Mouse (Mus musculus): ENCODE data around the gene Slc34a1. TPM values are rescaled to one million over a fixed set of nuclear protein-coding genes. Genes with fewer than 3 reads are reported as not detected.

The Slc34a1 gene
- total RNA-seq, 2 experiments from 2014 or later: not detected

DNA sequence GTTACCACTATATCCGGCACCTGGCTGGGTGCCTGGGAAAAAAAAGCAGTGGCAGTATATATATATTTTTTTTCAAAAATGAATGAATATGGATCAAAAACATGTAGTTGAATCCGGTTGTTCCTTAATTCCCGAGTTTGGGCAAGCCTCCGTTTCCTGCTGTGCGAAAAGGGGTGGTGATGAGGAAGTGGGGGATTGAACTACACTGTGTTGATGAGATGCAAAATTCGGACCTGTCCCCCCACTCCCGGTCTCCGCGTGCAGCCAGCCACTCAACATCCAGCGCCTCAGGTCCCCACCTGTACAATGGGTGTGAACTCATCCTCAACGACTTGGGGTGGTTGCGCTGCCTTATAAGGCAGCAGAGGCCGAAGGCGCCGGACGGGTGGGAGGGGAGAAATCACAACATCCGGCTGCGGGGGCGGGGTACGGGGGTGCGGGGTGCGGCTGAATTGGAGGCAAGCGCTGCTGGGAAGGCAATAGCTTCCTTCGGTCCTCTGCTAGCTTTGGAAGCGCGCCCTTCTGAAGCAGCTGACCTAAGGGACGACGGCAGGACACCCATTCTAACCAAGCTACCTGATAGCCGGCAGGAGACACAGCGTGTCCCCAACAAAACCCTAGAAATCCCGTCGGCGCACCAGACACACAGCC lies 46.4 kb downstream of the Slc34a1 start:
- DNase-seq: no peak

DNA sequence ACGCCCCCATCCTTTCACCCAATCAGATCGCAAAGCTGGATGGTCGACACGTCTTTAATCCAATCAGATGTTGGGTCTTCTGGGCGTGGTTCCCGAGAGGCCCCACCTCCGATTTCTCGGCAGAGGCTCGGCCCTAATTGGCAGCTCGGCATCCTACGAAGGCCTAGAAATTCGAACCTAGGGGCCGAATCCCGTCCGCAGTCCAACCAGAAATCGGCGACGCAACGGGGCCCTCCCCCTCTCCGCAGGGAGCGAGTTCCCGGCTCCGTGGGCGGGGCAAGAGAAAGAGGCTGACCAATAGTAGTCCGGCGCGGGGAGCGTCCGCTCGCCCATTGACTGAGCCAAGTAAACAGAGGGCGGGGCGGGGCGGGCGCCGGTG lies 46.9 kb downstream of the Slc34a1 start, which contains the start of gene Grk6:
TSS of gene Grk6 (plus strand) at position 136 of the 379 bp plus-strand sequence.
- DNase-seq: peak; percentile 99

DNA sequence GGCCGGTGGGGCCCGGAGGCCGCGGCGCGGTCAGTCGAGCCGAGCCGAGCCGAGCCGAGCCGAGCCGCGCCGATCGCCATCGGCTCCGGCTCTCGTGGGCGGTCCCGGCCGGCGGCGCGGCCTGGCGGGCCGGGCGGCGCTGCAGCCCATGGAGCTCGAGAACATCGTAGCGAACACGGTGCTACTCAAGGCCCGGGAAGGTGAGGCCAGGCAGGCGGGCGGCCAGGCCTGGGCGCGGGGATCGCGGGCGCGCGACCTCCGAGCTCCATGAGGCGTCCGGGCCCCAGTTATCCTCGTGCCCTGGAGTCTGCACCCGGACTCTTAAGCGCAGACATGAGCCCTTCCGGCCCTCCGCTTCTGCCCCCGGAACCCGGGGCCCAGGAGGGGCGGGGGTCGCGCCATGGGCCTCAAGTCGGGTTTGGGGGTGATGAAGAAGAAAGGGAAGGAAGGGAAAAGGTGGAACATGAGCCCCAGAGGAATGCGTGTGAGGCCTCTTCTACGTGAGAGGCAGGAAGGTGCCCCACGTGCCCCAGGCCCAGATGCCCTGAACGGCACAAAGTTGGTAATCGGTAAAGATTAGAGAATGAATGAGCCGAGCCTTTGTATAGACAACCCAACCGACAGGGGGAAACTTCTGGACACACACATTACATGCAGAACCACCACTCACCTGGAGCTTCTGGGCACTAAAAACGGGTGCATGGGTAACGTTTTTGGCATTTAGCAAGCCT lies 47.5 kb downstream of the Slc34a1 start:
- no peak for DNase-seq

DNA sequence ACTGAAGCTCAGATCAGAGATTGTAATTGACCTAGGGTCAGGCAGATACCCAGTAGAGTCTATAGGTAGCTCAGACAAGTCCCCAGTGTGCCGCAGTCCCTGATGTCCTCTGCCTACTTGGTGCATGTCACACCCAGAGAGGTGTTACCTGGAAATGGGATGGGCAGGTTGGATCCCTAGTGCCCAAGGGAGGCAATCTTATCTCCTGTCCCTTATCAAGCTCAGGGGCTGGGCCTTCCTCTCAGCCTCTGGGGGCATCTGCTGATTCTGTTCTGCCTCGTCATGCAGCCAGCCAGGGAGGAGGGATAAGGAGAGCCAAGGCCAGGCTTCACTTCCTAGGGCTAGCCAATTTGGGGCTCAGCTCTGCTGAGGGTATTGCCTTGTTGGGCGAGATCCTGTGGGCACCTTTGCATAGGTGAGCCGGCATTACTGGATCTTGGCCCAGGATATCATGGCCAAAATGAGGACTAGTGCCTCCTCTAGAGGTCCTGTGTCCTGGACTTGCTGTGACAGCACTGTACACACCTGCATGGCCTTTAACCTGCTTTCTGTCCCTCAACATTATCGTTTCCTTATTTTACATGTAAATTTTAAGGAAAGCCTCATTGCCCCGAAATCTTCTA lies 48.6 kb downstream of the Slc34a1 start:
- DNase-seq: no peak

DNA sequence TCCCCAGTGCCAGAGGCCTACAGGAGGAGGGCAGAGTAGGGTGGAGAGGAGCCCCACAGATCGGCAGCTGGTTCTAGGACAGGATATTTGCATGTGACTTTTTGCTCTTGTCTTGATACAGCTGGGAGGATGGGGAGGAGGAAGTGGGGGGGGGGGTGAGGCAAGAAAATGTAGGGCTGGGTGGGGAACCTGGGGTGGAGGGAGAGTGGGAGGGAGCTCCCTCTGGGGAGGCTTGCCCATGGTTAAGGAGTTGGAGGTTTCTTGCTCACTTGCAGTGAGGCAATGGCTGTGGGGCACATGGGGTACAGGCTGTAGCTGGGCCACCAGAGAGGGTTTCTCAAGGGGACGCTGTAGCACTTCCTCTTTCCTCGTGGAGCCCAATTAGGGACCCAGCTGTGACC lies 49.6 kb downstream of the Slc34a1 start:
- DNase-seq: no peak

- no peak for DNase-seq
Measured at GRCm38 (mm10) chr13:55448131-55448530, 50.1 kb downstream of the Slc34a1 start.

DNA sequence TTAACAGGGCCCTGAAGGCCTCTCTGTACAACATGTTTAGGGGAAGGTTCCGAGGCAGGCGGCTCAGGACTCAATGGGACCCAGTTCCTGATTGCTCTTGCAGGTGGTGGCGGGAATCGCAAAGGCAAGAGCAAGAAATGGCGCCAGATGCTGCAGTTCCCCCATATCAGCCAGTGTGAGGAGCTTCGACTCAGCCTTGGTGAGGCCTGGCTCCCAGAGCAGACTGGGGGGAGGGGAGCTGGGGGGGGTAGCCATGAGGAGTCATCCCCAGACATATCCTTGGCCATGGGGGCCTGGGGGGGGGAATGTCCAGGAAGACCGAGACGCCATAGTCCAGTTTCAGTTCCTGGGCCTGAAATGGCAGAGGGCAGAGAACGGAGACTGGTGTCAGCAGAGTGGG lies 51.2 kb downstream of the Slc34a1 start:
- no peak for DNase-seq

DNA sequence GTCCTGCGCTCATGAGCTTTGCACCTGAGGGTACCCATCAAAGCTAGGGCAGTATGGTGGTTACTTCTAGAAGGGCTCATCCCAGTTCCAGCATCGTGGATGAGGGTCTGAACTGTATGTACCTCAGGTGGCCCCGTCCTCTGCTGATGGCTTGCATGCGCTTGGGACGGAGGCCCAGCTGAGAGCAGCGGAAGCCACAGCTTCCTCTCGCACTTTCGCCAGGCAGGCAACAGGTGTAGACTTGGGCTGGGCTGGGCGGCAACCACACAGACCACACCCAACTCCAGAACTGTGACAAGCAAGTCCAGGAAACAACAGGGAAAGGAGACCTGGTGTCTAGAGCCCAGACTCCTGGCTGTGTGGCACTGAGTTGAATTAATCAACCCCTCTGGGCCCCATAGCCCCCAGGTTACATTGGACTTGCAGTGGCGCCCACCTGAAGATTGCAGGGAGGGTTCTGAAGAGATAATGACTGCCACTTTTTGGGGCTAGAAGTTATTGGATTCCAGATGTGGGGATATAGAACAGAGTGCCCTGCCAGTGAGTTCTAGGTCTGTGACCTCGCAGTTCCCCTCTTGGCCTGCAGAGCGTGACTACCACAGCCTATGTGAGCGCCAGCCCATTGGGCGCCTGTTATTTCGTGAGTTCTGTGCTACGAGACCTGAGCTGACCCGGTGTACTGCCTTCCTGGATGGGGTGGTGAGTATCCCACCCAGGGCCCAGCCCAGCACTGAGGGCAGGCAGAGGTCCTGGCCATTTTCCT lies 51.9 kb downstream of the Slc34a1 start:
- no peak for DNase-seq

GRCm38 (mm10) chr13:55450511-55450980 lies 52.6 kb downstream of the Slc34a1 start:
- DNase-seq: peak; percentile 91

DNA sequence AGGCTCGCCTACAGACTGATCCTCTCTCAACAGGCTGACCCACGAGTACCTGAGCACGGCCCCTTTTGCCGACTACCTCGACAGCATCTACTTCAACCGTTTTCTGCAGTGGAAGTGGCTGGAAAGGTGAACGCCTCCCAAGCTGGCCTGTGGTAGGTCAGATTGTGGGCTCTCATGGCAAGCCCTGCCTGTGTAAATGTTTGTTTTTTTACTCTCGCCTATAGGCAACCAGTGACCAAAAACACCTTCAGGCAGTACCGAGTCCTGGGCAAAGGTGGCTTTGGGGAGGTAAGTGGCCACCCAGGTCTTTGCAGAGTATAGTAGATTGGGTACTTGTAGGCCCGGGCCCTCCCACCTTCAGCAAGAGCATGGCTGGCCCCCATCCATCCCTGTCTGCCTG lies 53.3 kb downstream of the Slc34a1 start:
- DNase-seq: no peak

GRCm38 (mm10) chr13:55451785-55452549 lies 54.0 kb downstream of the Slc34a1 start:
- DNase-seq: peak; percentile 59

GRCm38 (mm10) chr13:55462965-55463364 lies 65.0 kb downstream of the Slc34a1 start:
- DNase-seq: no peak

GRCm38 (mm10) chr13:55463399-55464026 lies 65.5 kb downstream of the Slc34a1 start:
- DNase-seq: no peak

DNA sequence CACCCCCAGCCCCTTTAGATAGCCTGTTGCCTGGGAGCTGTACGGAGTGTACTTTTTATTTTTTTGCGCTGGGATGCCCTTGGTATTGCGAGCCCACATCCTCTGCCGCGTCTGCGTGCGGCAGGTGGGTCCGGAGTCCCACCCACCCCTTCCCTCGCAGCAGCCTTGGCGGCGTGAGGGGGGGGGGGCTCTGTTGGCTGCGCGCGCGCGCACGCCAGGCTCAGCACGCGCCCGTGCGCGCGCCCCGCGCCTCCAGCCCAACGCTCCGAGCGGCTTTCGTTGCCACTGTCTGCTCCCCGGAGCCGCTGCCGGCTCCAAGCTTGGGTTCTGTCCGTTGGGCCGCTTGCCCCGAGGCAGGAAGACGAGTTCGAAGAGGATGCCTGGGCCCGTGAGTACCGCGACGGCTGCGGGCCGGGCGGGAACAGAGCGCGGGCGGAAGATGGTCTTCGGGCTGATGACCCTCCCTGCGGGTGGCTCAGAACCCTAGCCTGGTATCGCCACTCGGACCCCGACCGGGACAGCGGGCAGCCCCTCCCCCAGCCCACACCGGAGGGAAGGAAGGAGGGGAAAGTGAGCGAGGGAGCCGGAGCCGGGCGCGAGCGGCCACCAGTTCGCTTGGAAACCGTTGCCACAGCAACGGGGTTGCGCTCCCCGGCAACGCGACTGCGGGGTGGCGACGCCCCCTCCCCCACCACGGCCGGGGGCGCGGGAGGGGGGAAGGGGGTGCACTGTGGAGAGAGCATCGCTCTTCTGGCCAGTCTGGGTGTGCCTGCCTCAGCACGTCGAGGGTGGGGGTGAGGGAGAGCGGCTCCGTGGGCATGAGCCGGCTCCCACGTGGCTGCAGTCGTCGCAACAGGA lies 66.3 kb downstream of the Slc34a1 start, which contains the start of gene Prr7:
TSS of gene Prr7 (plus strand) at position 241 of the 858 bp plus-strand sequence.
- peak; percentile 54 for DNase-seq

- DNase-seq: no peak
Measured at GRCm38 (mm10) chr13:55465184-55465583, 67.2 kb downstream of the Slc34a1 start.

Small RNA genes lying within 50 kb of the gene (microRNA-seq; reads per million reads assigned to microRNA genes)
- gene Mir6943: 1.0 to 1.4 reads per million in 2 experiments

Other genes starting within 250 kb of the Slc34a1 start
- gene Fgfr4, start 245.5 kb upstream of the Slc34a1 start, total RNA-seq (2021): 1 to 10 TPM in 1 of 2 experiments, under 1 TPM in 1; 0.61 to 1.3 TPM
- gene Nsd1, start 188.4 kb upstream of the Slc34a1 start, total RNA-seq (2021): 100 to 1,000 TPM; 107 to 108 TPM
- gene Prelid1, start 77.7 kb upstream of the Slc34a1 start, total RNA-seq (2021): 100 to 1,000 TPM; 157 to 172 TPM
- 10 to 100 TPM; 39.5 to 39.9 TPM for gene Rab24, start 76.2 kb upstream of the Slc34a1 start, total RNA-seq (2021)
- 10 to 100 TPM; 18.3 to 20.6 TPM for gene Mxd3, start 68.4 kb upstream of the Slc34a1 start, total RNA-seq (2021)
- 10 to 100 TPM; 54.1 to 59.3 TPM for gene Lman2, start 35.4 kb upstream of the Slc34a1 start, total RNA-seq (2021)
- gene Rgs14, start 28.5 kb upstream of the Slc34a1 start, total RNA-seq (2021): under 1 TPM in 1 of 2 experiments, not detected in 1; 0.70 TPM
- not detected for gene Pfn3, start 17.0 kb downstream of the Slc34a1 start, total RNA-seq (2021)
- not detected for gene F12, start 28.6 kb downstream of the Slc34a1 start, total RNA-seq (2021)
- 10 to 100 TPM; 29.9 to 31.1 TPM for gene Grk6, start 46.9 kb downstream of the Slc34a1 start, total RNA-seq (2021)
- gene Prr7, start 66.1 kb downstream of the Slc34a1 start, total RNA-seq (2021): 1 to 10 TPM; 2.1 to 2.3 TPM
- 10 to 100 TPM; 64.5 to 66.8 TPM for gene Dbn1, start 89.9 kb downstream of the Slc34a1 start, total RNA-seq (2021)
- 100 to 1,000 TPM; 115 to 119 TPM for gene Pdlim7, start 115.5 kb downstream of the Slc34a1 start, total RNA-seq (2021)
- 1 to 10 TPM; 1.0 to 1.1 TPM for gene Dok3, start 131.1 kb downstream of the Slc34a1 start, total RNA-seq (2021)
- gene Ddx41, start 138.5 kb downstream of the Slc34a1 start, total RNA-seq (2021): 10 to 100 TPM; 16.9 to 18.5 TPM
- gene Fam193b, start 172.9 kb downstream of the Slc34a1 start, total RNA-seq (2021): 10 to 100 TPM; 21.2 to 24.0 TPM
- gene Tmed9, start 175.5 kb downstream of the Slc34a1 start, total RNA-seq (2021): 100 to 1,000 TPM; 116 to 121 TPM
- gene B4galt7, start 201.7 kb downstream of the Slc34a1 start, total RNA-seq (2021): 10 to 100 TPM; 12.2 to 12.5 TPM
- gene Caml, start 224.8 kb downstream of the Slc34a1 start, total RNA-seq (2021): 10 to 100 TPM; 16.2 to 17.7 TPM
- 10 to 100 TPM; 33.8 to 34.3 TPM for gene Ddx46, start 236.8 kb downstream of the Slc34a1 start, total RNA-seq (2021)